Mouse (Mus musculus) hindbrain, embryonic 12.5 days (tissue): ENCODE measurements around the gene St6galnac5. TPM values are rescaled to one million over a fixed set of nuclear protein-coding genes. Genes with fewer than 3 reads are reported as not detected.

Experiments used
- ATAC-seq: fragments of 200-750 bp; cut with Nextera tagmentation; 2 replicates; pipeline ENCODE4 v1.8.0; 2017; ENCODE audit warnings: moderate TSS enrichment; ENCODE audit not compliant: low FRiP score
- H3K27ac ChIP-seq: fragments of 300-500 bp; sonication (generic); 2 replicates; pipeline ENCODE4 v1.5.1; 2016; ENCODE audit warnings: mild to moderate bottlenecking
- H3K27me3 ChIP-seq: fragments of 300-500 bp; sonication (generic); 2 replicates; pipeline ENCODE4 v1.6.1; 2016; ENCODE audit warnings: mild to moderate bottlenecking
- H3K36me3 ChIP-seq: fragments of 300-500 bp; sonication (generic); 2 replicates; pipeline ENCODE4 v1.6.1; 2016; ENCODE audit warnings: mild to moderate bottlenecking
- H3K4me1 ChIP-seq: fragments of 300-500 bp; sonication (generic); 2 replicates; pipeline ENCODE4 v1.6.1; 2016
- H3K4me2 ChIP-seq: fragments of 300-500 bp; sonication (generic); replicated peaks from 2 replicates; pipeline ENCODE4 v1.6.1; 2016; ENCODE audit warnings: mild to moderate bottlenecking
- H3K4me3 ChIP-seq: fragments of 300-500 bp; sonication (generic); 2 replicates; pipeline ENCODE4 v1.5.1; 2016; ENCODE audit warnings: mild to moderate bottlenecking
- H3K9ac ChIP-seq: fragments of 300-500 bp; sonication (generic); 2 replicates; pipeline ENCODE4 v1.6.1; 2016; ENCODE audit warnings: mild to moderate bottlenecking, moderate library complexity
- H3K9me3 ChIP-seq: fragments of 300-500 bp; sonication (generic); replicated peaks from 2 replicates; pipeline ENCODE4 v1.6.1; 2016; ENCODE audit warnings: mild to moderate bottlenecking
- WGBS: fragments of 180-500 bp; shearing (Covaris S2); methylation state at CpG from one replicate; pipeline ENCODE4 v1.1.7; 2016; 5-methylcytosine and 5-hydroxymethylcytosine counted together
- polyA plus RNA-seq: library from polyadenylated mRNA; unstranded; fragments of >200 nt; fragmentation: Nextera tagmentation; extraction: Ambion mirVana; gene quantifications from 2 replicates; pipeline ENCODE4 v1.2.1, GENCODE M21; 2016

St6galnac5 gene
- polyA plus RNA-seq, 1 experiment from 2014 or later = 8.4 TPM

GRCm38 (mm10) chr3:152948556-152948955 is 33.5 kb downstream of the St6galnac5 start:
- Histone ChIP-seq H3K4me1 (no peaks in the 10 kb centered on the region), H3K36me3 (no peaks in the 10 kb centered on the region), H3K27me3 (no peaks in the 10 kb centered on the region), H3K4me3 (no peak overlapping the region), H3K27ac (no peak overlapping the region), H3K4me2 (no peak overlapping the region), H3K9me3 (no peaks in the 10 kb centered on the region), H3K9ac (no peak overlapping the region)
- 90% methylated on average over 7 of the region's 7 CpGs for WGBS
- no peak for ATAC-seq

GRCm38 (mm10) chr3:152947031-152947640 is 34.9 kb downstream of the St6galnac5 start:
- ATAC-seq = no peak
- peaks cover 10% of the 10 kb centered on the region; the same call in 1 of the 2 replicates for H3K4me1 ChIP-seq
- WGBS = 84% methylated on average over 11 of the region's 11 CpGs
- no peaks in the 10 kb centered on the region for H3K9me3 ChIP-seq
- H3K4me2 ChIP-seq = no peak overlapping the region
- H3K27me3 ChIP-seq = no peaks in the 10 kb centered on the region
- H3K36me3 ChIP-seq = no peaks in the 10 kb centered on the region
- H3K4me3 ChIP-seq = no peak overlapping the region
- H3K27ac ChIP-seq = no peak overlapping the region
- no peak overlapping the region for H3K9ac ChIP-seq

GRCm38 (mm10) chr3:152944766-152945165 is 37.3 kb downstream of the St6galnac5 start:
- H3K4me3 ChIP-seq = no peak overlapping the region
- H3K27me3 ChIP-seq = no peaks in the 10 kb centered on the region
- no peak overlapping the region for H3K27ac ChIP-seq
- WGBS = 73% methylated on average over 3 of the region's 3 CpGs
- no peak for ATAC-seq
- H3K4me1 ChIP-seq = peaks cover 10% of the 10 kb centered on the region; the same call in 1 of the 2 replicates
- no peak overlapping the region for H3K9ac ChIP-seq
- no peaks in the 10 kb centered on the region for H3K9me3 ChIP-seq
- H3K36me3 ChIP-seq = no peaks in the 10 kb centered on the region
- no peak overlapping the region for H3K4me2 ChIP-seq

DNA sequence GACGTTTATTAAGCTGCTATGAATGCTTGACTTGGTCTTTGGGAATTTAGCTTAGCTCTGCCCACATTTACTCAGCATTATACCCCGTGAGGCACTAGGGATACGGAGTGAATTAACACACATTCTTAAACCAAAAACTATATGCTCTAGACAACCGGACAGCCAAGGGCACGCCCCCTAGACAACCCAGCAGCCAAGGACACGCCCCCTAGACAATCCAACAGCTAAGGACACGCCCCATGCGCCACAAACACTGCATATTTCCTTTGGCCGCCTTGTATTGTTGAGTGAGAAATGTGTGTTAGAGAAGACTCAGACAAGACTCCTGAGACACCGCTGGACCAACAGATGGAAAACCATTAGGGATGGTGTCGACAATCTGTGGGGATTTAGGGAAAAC is 39.1 kb downstream of the St6galnac5 start:
- Histone ChIP-seq H3K4me1 (peaks cover 10% of the 10 kb centered on the region; the same call in 1 of the 2 replicates), H3K9me3 (no peaks in the 10 kb centered on the region), H3K9ac (no peak overlapping the region), H3K36me3 (no peaks in the 10 kb centered on the region), H3K4me3 (no peak overlapping the region), H3K27ac (no peak overlapping the region), H3K27me3 (no peaks in the 10 kb centered on the region), H3K4me2 (0 out of 2 replicates have a peak overlapping the region, but pooled peaks have one; percentile 22)
- 58% methylated on average over 11 of the region's 11 CpGs for WGBS
- ATAC-seq = peak; percentile 38; the same call in 1 of the 2 replicates

GRCm38 (mm10) chr3:152941671-152942070 is 40.4 kb downstream of the St6galnac5 start:
- no peaks in the 10 kb centered on the region for H3K9me3 ChIP-seq
- H3K9ac ChIP-seq = no peak overlapping the region
- no peak overlapping the region for H3K4me2 ChIP-seq
- 85% methylated on average over 5 of the region's 5 CpGs for WGBS
- H3K27me3 ChIP-seq = no peaks in the 10 kb centered on the region
- ATAC-seq = no peak
- peaks cover 10% of the 10 kb centered on the region; the same call in 1 of the 2 replicates for H3K4me1 ChIP-seq
- H3K36me3 ChIP-seq = no peaks in the 10 kb centered on the region
- H3K27ac ChIP-seq = no peak overlapping the region
- no peak overlapping the region for H3K4me3 ChIP-seq

- ATAC-seq = no peak
- H3K36me3 ChIP-seq = no peaks in the 10 kb centered on the region
- H3K27ac ChIP-seq = no peak overlapping the region
- H3K9me3 ChIP-seq = no peaks in the 10 kb centered on the region
- WGBS = 91% methylated on average over 3 of the region's 3 CpGs
- H3K4me3 ChIP-seq = no peak overlapping the region
- no peaks in the 10 kb centered on the region for H3K4me1 ChIP-seq
- H3K9ac ChIP-seq = no peak overlapping the region
- H3K4me2 ChIP-seq = no peak overlapping the region
- no peaks in the 10 kb centered on the region for H3K27me3 ChIP-seq
Observed at GRCm38 (mm10) chr3:152936313-152936712, 45.7 kb downstream of the St6galnac5 start.

DNA sequence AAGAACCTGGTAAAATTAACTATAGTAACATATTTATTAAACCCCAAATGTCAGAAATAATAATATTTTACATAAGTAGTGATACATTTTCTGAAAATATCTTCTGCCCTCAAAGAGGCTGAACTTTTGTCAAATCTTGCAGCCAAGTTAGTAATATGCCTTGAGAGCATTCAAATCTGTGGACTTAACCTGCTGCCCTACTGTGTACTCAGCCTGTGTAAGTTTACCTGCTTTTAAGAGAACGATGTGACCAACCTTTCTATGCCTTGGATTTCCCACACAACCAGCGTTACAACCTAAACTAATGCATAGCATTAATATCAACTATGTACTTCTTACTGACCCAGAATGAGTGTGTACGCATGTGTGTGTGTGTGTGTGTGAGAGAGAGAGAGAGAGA is 48.3 kb downstream of the St6galnac5 start:
- no peak for ATAC-seq
- Histone ChIP-seq H3K4me2 (no peak overlapping the region), H3K36me3 (no peaks in the 10 kb centered on the region), H3K27ac (no peak overlapping the region), H3K9me3 (no peaks in the 10 kb centered on the region), H3K27me3 (no peaks in the 10 kb centered on the region), H3K4me3 (no peak overlapping the region), H3K9ac (no peak overlapping the region), H3K4me1 (0 out of 2 replicates have a peak, but pooled peaks cover 2% of the 10 kb centered on the region)
- WGBS = 98% methylated on average over 3 of the region's 3 CpGs

DNA sequence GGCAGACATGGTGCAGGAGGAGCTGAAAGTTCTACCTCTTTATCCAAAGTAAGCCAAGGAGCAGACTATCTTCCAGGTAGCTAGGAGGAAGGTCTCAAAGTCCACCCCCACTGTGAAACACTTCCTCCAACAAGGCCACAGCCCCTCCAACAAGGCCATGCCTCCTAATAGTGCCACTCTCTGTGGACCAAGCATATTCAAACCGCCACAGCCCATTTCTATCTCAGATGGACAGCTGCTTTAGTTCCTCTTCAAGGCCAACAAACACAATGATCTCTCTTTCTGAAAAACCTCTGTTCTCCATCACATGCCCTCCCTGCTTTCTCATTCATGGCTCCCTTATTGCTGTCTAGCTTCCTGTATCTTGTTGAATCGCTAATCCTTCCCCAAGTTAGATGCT is 49.5 kb downstream of the St6galnac5 start:
- H3K4me3 ChIP-seq = no peak overlapping the region
- H3K36me3 ChIP-seq = no peaks in the 10 kb centered on the region
- no peaks in the 10 kb centered on the region for H3K27me3 ChIP-seq
- peaks cover 7% of the 10 kb centered on the region for H3K4me1 ChIP-seq
- WGBS = 89% methylated on average over 2 of the region's 2 CpGs
- H3K27ac ChIP-seq = no peak overlapping the region
- H3K4me2 ChIP-seq = no peak overlapping the region
- no peak overlapping the region for H3K9ac ChIP-seq
- H3K9me3 ChIP-seq = no peaks in the 10 kb centered on the region
- no peak for ATAC-seq

GRCm38 (mm10) chr3:152932096-152932495 is 50.0 kb downstream of the St6galnac5 start:
- Histone ChIP-seq H3K9ac (no peak overlapping the region), H3K27ac (no peak overlapping the region), H3K36me3 (no peaks in the 10 kb centered on the region), H3K4me3 (no peak overlapping the region), H3K9me3 (no peaks in the 10 kb centered on the region), H3K4me2 (no peak overlapping the region), H3K27me3 (no peaks in the 10 kb centered on the region), H3K4me1 (peaks cover 7% of the 10 kb centered on the region)
- ATAC-seq = no peak
- WGBS = 75% methylated on average over 4 of the region's 4 CpGs

- ATAC-seq = no peak
- H3K27me3 ChIP-seq = no peaks in the 10 kb centered on the region
- WGBS = 87% methylated on average over 3 of the region's 3 CpGs
Observed at GRCm38 (mm10) chr3:152931354-152931753, 50.7 kb downstream of the St6galnac5 start.

DNA sequence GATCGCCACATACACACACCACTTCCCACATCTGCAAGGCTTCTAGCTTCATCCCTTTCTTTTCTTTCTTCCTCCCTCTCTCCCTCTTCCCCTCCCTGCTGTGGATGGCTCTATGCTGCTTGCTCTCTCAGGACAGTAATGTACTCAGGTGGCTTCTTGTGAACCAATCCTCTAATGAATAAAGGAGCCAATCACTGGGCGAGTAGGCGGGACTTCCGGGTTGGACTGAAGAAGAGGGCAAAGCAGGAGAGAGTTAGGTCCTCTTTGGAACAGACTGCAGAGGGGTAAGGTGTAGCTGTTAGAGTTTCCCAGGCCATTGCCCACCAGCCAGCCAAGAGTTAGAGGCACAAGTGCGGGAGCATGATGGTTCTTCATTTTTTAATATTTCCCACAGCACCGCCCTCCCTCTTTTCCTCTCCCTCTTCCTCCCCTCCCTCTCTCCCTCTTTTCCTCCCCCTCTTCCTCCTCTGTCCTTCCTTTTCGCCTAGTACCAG is 52.2 kb downstream of the St6galnac5 start:
- Histone ChIP-seq H3K27ac (no peak overlapping the region), H3K4me2 (no peak overlapping the region), H3K9me3 (no peaks in the 10 kb centered on the region), H3K36me3 (no peaks in the 10 kb centered on the region), H3K4me1 (peaks cover 7% of the 10 kb centered on the region), H3K9ac (no peak overlapping the region), H3K27me3 (no peaks in the 10 kb centered on the region), H3K4me3 (no peak overlapping the region)
- 80% methylated on average over 7 of the region's 7 CpGs for WGBS
- no peak for ATAC-seq

More at GRCm38 (mm10) chr3:152931354-152931753, 50.7 kb downstream of the St6galnac5 start:
- H3K4me2 ChIP-seq = no peak overlapping the region
- no peak overlapping the region for H3K4me3 ChIP-seq
- no peaks in the 10 kb centered on the region for H3K9me3 ChIP-seq
- no peak overlapping the region for H3K9ac ChIP-seq
- no peak overlapping the region for H3K27ac ChIP-seq
- no peaks in the 10 kb centered on the region for H3K36me3 ChIP-seq
- H3K4me1 ChIP-seq = peaks cover 7% of the 10 kb centered on the region

GRCm38 (mm10) chr3:152929256-152929787 is 52.7 kb downstream of the St6galnac5 start:
- H3K27ac ChIP-seq = no peak overlapping the region
- no peak for ATAC-seq
- no peaks in the 10 kb centered on the region for H3K36me3 ChIP-seq
- H3K4me3 ChIP-seq = no peak overlapping the region
- 80% methylated on average over 10 of the region's 10 CpGs for WGBS
- no peaks in the 10 kb centered on the region for H3K27me3 ChIP-seq
- peaks cover 7% of the 10 kb centered on the region for H3K4me1 ChIP-seq
- no peak overlapping the region for H3K9ac ChIP-seq
- no peak overlapping the region for H3K4me2 ChIP-seq
- H3K9me3 ChIP-seq = no peaks in the 10 kb centered on the region
